Mouse (Mus musculus) hindbrain, embryonic 10.5 days (tissue): Measurements from ENCODE around the gene Sat2. TPM values are rescaled to one million over a fixed set of nuclear protein-coding genes. Genes with fewer than 3 reads are reported as not detected.

ENCODE experiments used
- DNase-seq: peaks from one replicate; pipeline ENCODE4 v3.0.0-alpha.2; 2017; ENCODE audit warnings: low spot score
- H3K27ac ChIP-seq: fragments of 300-500 bp; sonication (generic); 2 replicates; pipeline ENCODE4 v1.5.1; 2016; ENCODE audit warnings: mild to moderate bottlenecking, moderate library complexity
- H3K27me3 ChIP-seq: fragments of 300-500 bp; sonication (generic); 2 replicates; pipeline ENCODE4 v1.6.1; 2016; ENCODE audit warnings: mild to moderate bottlenecking; ENCODE audit not compliant: poor library complexity, insufficient read depth, severe bottlenecking
- H3K36me3 ChIP-seq: fragments of 300-500 bp; sonication (generic); 2 replicates; pipeline ENCODE4 v1.6.1; 2016; ENCODE audit warnings: mild to moderate bottlenecking, moderate library complexity
- H3K4me1 ChIP-seq: fragments of 300-500 bp; sonication (generic); replicated peaks from 2 replicates; pipeline ENCODE4 v1.6.1; 2016; ENCODE audit warnings: mild to moderate bottlenecking
- H3K4me3 ChIP-seq: fragments of 300-500 bp; sonication (generic); 2 replicates; pipeline ENCODE4 v1.5.1; 2016; ENCODE audit warnings: mild to moderate bottlenecking, moderate library complexity
- H3K9me3 ChIP-seq: fragments of 300-500 bp; sonication (generic); 2 replicates; pipeline ENCODE4 v1.6.1; 2016; ENCODE audit warnings: mild to moderate bottlenecking, moderate library complexity
- WGBS: fragments of 180-500 bp; shearing (Covaris S2); methylation state at CpG from one replicate; pipeline ENCODE4 v1.1.7; 2016; 5-methylcytosine and 5-hydroxymethylcytosine counted together
- microRNA counts: library from miRNA; unstranded; fragments of <30 nt; microRNA quantifications from one replicate; lab custom pipeline; 2017
- polyA plus RNA-seq: library from polyadenylated mRNA; unstranded; fragments of >200 nt; fragmentation: Nextera tagmentation; extraction: Ambion mirVana; gene quantifications from 2 replicates; pipeline ENCODE4 v1.2.1, GENCODE M21; 2016

Sat2 gene
- polyA plus RNA-seq, 1 experiment from 2014 or later = 24.5 TPM

- Histone ChIP-seq H3K36me3 (peaks cover 88% of the 10 kb centered on the region), H3K9me3 (no peaks in the 10 kb centered on the region), H3K4me3 (peak overlapping the region; percentile 100), H3K4me1 (peaks cover 26% of the 10 kb centered on the region), H3K27ac (peak overlapping the region; percentile 98), H3K27me3 (no peaks in the 10 kb centered on the region)
- peak; percentile 93 for DNase-seq
- 1% methylated on average over 61 of the region's 61 CpGs for WGBS
Measured at GRCm38 (mm10) chr11:69670786-69671725, 49.2 kb downstream of the Sat2 start.

GRCm38 (mm10) chr11:69671726-69672124, 49.9 kb downstream of the Sat2 start:
- Histone ChIP-seq H3K27ac (peak overlapping the region; percentile 98), H3K36me3 (peaks cover 88% of the 10 kb centered on the region)

DNA sequence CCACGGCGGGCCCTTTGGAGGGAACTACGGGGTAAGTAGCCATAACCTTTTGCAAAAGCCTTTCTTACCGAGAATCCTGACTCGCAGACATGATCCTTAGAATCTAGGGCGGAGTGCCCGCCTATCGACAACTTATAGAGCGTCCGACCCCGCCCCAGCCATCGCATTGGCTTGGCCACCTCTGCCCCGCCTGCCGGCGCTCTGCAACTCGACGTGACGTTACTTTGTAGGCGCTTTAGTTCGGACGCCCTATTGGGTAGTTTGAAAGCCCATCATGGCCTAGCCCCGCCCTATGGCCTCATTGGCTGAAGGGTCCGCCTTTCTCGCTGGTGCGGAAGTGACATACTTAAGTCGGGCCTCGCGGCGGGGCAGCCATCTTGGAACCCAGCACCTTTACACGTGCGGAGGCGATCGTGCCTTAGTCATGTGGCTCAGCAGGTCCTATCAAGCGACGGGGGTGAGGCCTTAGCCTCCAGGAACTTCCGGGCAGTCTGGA, 50.4 kb downstream of the Sat2 start, which contains the start of gene Eif4a1:
Gene Eif4a1, minus strand, starts transcription at position 213 of the 496 bp plus-strand sequence.
- Histone ChIP-seq H3K9me3 (no peaks in the 10 kb centered on the region), H3K27me3 (no peaks in the 10 kb centered on the region), H3K4me1 (peaks cover 26% of the 10 kb centered on the region), H3K36me3 (peaks cover 89% of the 10 kb centered on the region), H3K27ac (peak within 1 kb of the TSS; percentile 98), H3K4me3 (peak within 1 kb of the TSS; percentile 100)
- under 1% methylated on average over 36 of the region's 36 CpGs for WGBS
- DNase-seq = peak; percentile 100

More at GRCm38 (mm10) chr11:69671726-69672124, 49.9 kb downstream of the Sat2 start:
- H3K4me1 ChIP-seq = peaks cover 26% of the 10 kb centered on the region
- H3K27me3 ChIP-seq = no peaks in the 10 kb centered on the region
- peak overlapping the region; percentile 100 for H3K4me3 ChIP-seq
- under 1% methylated on average over 43 of the region's 43 CpGs for WGBS
- no peaks in the 10 kb centered on the region for H3K9me3 ChIP-seq
- DNase-seq = no peak

MicroRNAs encoded within 50 kb of the gene (microRNA counts, 519-probe panel; counts per million panel counts)
- 1,255 counts per million, percentile 77 among the panel's probes with 10 or more counts for microRNA mmu-miR-1934 (lab: Ali Mortazavi, UCI)
- microRNA mmu-miR-467f (lab: Ali Mortazavi, UCI) = 1,255 counts per million, percentile 77 among the panel's probes with 10 or more counts

Other genes starting within 250 kb of the Sat2 start
- 148 and 159 TPM in 2 replicates for gene Naa38, start 226.5 kb upstream of the Sat2 start, polyA plus RNA-seq
- 47.2 and 51.7 TPM in 2 replicates for gene Cyb5d1, start 226.4 kb upstream of the Sat2 start, polyA plus RNA-seq
- 22.1 and 22.2 TPM in 2 replicates for gene Tmem88, start 223.8 kb upstream of the Sat2 start, polyA plus RNA-seq
- gene Kdm6b, start 208.3 kb upstream of the Sat2 start, polyA plus RNA-seq = 37.9 and 43.4 TPM in 2 replicates
- 2.0 and 2.6 TPM in 2 replicates for gene Dnah2, start 72.9 kb upstream of the Sat2 start, polyA plus RNA-seq
- gene Efnb3, start 61.8 kb upstream of the Sat2 start, polyA plus RNA-seq = 61.9 and 67.2 TPM in 2 replicates
- gene Wrap53, start 41.8 kb upstream of the Sat2 start, polyA plus RNA-seq = 40.6 and 41.4 TPM in 2 replicates
- gene Trp53, start 41.7 kb upstream of the Sat2 start, polyA plus RNA-seq = 166 and 173 TPM in 2 replicates
- gene Atp1b2, start 16.1 kb upstream of the Sat2 start, polyA plus RNA-seq = 7.5 and 7.8 TPM in 2 replicates
- not detected in 2 replicates for gene Shbg, start 4.1 kb upstream of the Sat2 start, polyA plus RNA-seq
- 37.9 and 47.4 TPM in 2 replicates for gene Fxr2, start 11.0 kb downstream of the Sat2 start, polyA plus RNA-seq
- 0.37 TPM in 1 of 2 replicates, not detected in the other for gene Sox15, start 33.3 kb downstream of the Sat2 start, polyA plus RNA-seq
- gene Mpdu1, start 40.6 kb downstream of the Sat2 start, polyA plus RNA-seq = 80.6 and 88.3 TPM in 2 replicates
- 7.2 and 8.7 TPM in 2 replicates for gene Cd68, start 44.1 kb downstream of the Sat2 start, polyA plus RNA-seq
- 740 and 935 TPM in 2 replicates for gene Eif4a1, start 50.4 kb downstream of the Sat2 start, polyA plus RNA-seq
- gene Senp3, start 60.1 kb downstream of the Sat2 start, polyA plus RNA-seq = 116 and 122 TPM in 2 replicates
- 0.14 and 0.30 TPM in 2 replicates for gene Tnfsf13, start 63.8 kb downstream of the Sat2 start, polyA plus RNA-seq
- 2.2 and 2.3 TPM in 2 replicates for gene Tnfsf12, start 73.8 kb downstream of the Sat2 start, polyA plus RNA-seq
- gene Tnfsfm13, start 74.1 kb downstream of the Sat2 start, polyA plus RNA-seq = 0.82 and 0.85 TPM in 2 replicates
- gene Polr2a, start 136.6 kb downstream of the Sat2 start, polyA plus RNA-seq = 31.1 and 37.9 TPM in 2 replicates
- gene Slc35g3, start 139.9 kb downstream of the Sat2 start, polyA plus RNA-seq = 0.50 TPM in 1 of 2 replicates, not detected in the other
- 0.80 and 1.2 TPM in 2 replicates for gene Zbtb4, start 143.9 kb downstream of the Sat2 start, polyA plus RNA-seq
- 1.6 and 2.2 TPM in 2 replicates for gene Chrnb1, start 173.9 kb downstream of the Sat2 start, polyA plus RNA-seq
- gene Fgf11, start 179.8 kb downstream of the Sat2 start, polyA plus RNA-seq = 0.76 and 1.8 TPM in 2 replicates
- gene Tmem102, start 183.6 kb downstream of the Sat2 start, polyA plus RNA-seq = 1.3 and 1.5 TPM in 2 replicates
- not detected in 2 replicates for gene Gm39566, start 193.3 kb downstream of the Sat2 start, polyA plus RNA-seq
- gene Spem2, start 196.4 kb downstream of the Sat2 start, polyA plus RNA-seq = not detected in 2 replicates
- gene Spem1, start 200.2 kb downstream of the Sat2 start, polyA plus RNA-seq = 0.34 TPM in 1 of 2 replicates, not detected in the other
- gene Nlgn2, start 215.8 kb downstream of the Sat2 start, polyA plus RNA-seq = 5.8 and 9.1 TPM in 2 replicates
- gene Tmem256, start 216.5 kb downstream of the Sat2 start, polyA plus RNA-seq = 312 and 362 TPM in 2 replicates
- gene Plscr3, start 224.4 kb downstream of the Sat2 start, polyA plus RNA-seq = 85.3 and 88.7 TPM in 2 replicates
- gene Tnk1, start 236.7 kb downstream of the Sat2 start, polyA plus RNA-seq = 0.77 and 1.7 TPM in 2 replicates